Mouse (Mus musculus): ENCODE results near the gene Bcl2a1d. TPM values are rescaled to one million over a fixed set of nuclear protein-coding genes. Genes with fewer than 3 reads are reported as not detected.
"Not testable (repeated sequence)": the region's sequence is repeated elsewhere in the genome, so short reads cannot be mapped to it uniquely, and the experiment has no call there.

Bcl2a1d gene
- polyA plus RNA-seq, 1 experiment from 2014 or later = not detected

- H3K36me3 ChIP-seq (ENCODE audit: control insufficient read depth, insufficient read depth, low read length); H3K27me3 ChIP-seq (ENCODE audit: control insufficient read depth, insufficient read depth, low read length); H3K27ac ChIP-seq (ENCODE audit: low read depth, low read length); H3K9me3 ChIP-seq (ENCODE audit: control insufficient read depth, low read length); H3K4me1 ChIP-seq (ENCODE audit: control insufficient read depth, insufficient read depth, low read length): not testable (repeated sequence)
- peak within 1 kb of the TSS; percentile 19 for H3K4me3 ChIP-seq (ENCODE audit: low read depth, low read length)
- H3K4me2 ChIP-seq = peak within 1 kb of the TSS; percentile 33
- 0 out of 2 replicates have a peak within 1 kb of the TSS, but pooled peaks have one; percentile 18 for H3K9ac ChIP-seq (ENCODE audit: low read length)
- 26% methylated on average over 11 of the region's 12 CpGs for WGBS
- DNase-seq (ENCODE audit: low spot score, missing footprints) = peak; percentile 85
- ATAC-seq (ENCODE audit: low FRiP score) = peak; percentile 53
These were observed 11.7 kb downstream of the Bcl2a1d start, which contains the start of gene Mthfsl for GRCm38 (mm10) chr9:88719989-88720537. Gene Mthfsl (minus strand): TSS chr9:88720296.

GRCm38 (mm10) chr9:88719073-88719921 lies 12.4 kb downstream of the Bcl2a1d start:
- peak overlapping the region; percentile 19 for H3K4me3 ChIP-seq (ENCODE audit: low read depth, low read length)
- not testable (repeated sequence) for H3K27me3 ChIP-seq (ENCODE audit: control insufficient read depth, insufficient read depth, low read length); H3K27ac ChIP-seq (ENCODE audit: low read depth, low read length); H3K4me1 ChIP-seq (ENCODE audit: control insufficient read depth, insufficient read depth, low read length); H3K9me3 ChIP-seq (ENCODE audit: control insufficient read depth, low read length); H3K36me3 ChIP-seq (ENCODE audit: control insufficient read depth, insufficient read depth, low read length)
- DNase-seq (ENCODE audit: low spot score, missing footprints) (peak; percentile 90), ATAC-seq (ENCODE audit: low FRiP score) (peak; percentile 96)
- WGBS = 13% methylated on average over 15 of the region's 46 CpGs
- H3K4me2 ChIP-seq = peak overlapping the region; percentile 30; the same call in 1 of the 2 replicates
- H3K9ac ChIP-seq (ENCODE audit: low read length) = 0 out of 2 replicates have a peak overlapping the region, but pooled peaks have one; percentile 18

- not testable (repeated sequence) for DNase-seq (ENCODE audit: low spot score, missing footprints)
These were observed 13.1 kb downstream of the Bcl2a1d start for GRCm38 (mm10) chr9:88718593-88718992.

GRCm38 (mm10) chr9:88718140-88718539 lies 13.6 kb downstream of the Bcl2a1d start:
- H3K27ac ChIP-seq (ENCODE audit: low read depth, low read length); DNase-seq (ENCODE audit: low spot score, missing footprints); H3K27me3 ChIP-seq (ENCODE audit: control insufficient read depth, insufficient read depth, low read length); H3K4me3 ChIP-seq (ENCODE audit: low read depth, low read length); H3K9me3 ChIP-seq (ENCODE audit: control insufficient read depth, low read length); H3K36me3 ChIP-seq (ENCODE audit: control insufficient read depth, insufficient read depth, low read length); H3K4me2 ChIP-seq; H3K4me1 ChIP-seq (ENCODE audit: control insufficient read depth, insufficient read depth, low read length); H3K9ac ChIP-seq (ENCODE audit: low read length): not testable (repeated sequence)
- peak; percentile 22; the same call in 1 of the 2 replicates for ATAC-seq (ENCODE audit: low FRiP score)
- 14% methylated on average over 2 of the region's 2 CpGs for WGBS

More at GRCm38 (mm10) chr9:88718593-88718992, 13.1 kb downstream of the Bcl2a1d start:
- H3K36me3 ChIP-seq (ENCODE audit: control insufficient read depth, insufficient read depth, low read length); H3K4me1 ChIP-seq (ENCODE audit: control insufficient read depth, insufficient read depth, low read length); H3K9me3 ChIP-seq (ENCODE audit: control insufficient read depth, low read length); H3K4me2 ChIP-seq; H3K27me3 ChIP-seq (ENCODE audit: control insufficient read depth, insufficient read depth, low read length); H3K9ac ChIP-seq (ENCODE audit: low read length); ATAC-seq (ENCODE audit: low FRiP score); H3K27ac ChIP-seq (ENCODE audit: low read depth, low read length); H3K4me3 ChIP-seq (ENCODE audit: low read depth, low read length): not testable (repeated sequence)
- whole genome bisulfite sequencing = 77% methylated on average over 4 of the region's 5 CpGs

- not testable (repeated sequence) for H3K4me2 ChIP-seq; DNase-seq (ENCODE audit: low spot score, missing footprints); H3K27me3 ChIP-seq (ENCODE audit: control insufficient read depth, insufficient read depth, low read length); H3K36me3 ChIP-seq (ENCODE audit: control insufficient read depth, insufficient read depth, low read length); ATAC-seq (ENCODE audit: low FRiP score); H3K9me3 ChIP-seq (ENCODE audit: control insufficient read depth, low read length); H3K27ac ChIP-seq (ENCODE audit: low read depth, low read length); H3K4me1 ChIP-seq (ENCODE audit: control insufficient read depth, insufficient read depth, low read length); H3K4me3 ChIP-seq (ENCODE audit: low read depth, low read length); H3K9ac ChIP-seq (ENCODE audit: low read length)
- WGBS = 85% methylated on average over 5 of the region's 5 CpGs
These were observed 17.2 kb downstream of the Bcl2a1d start for GRCm38 (mm10) chr9:88714515-88714914.

- H3K36me3 ChIP-seq (ENCODE audit: control insufficient read depth, insufficient read depth, low read length); ATAC-seq (ENCODE audit: low FRiP score); H3K4me3 ChIP-seq (ENCODE audit: low read depth, low read length); H3K27ac ChIP-seq (ENCODE audit: low read depth, low read length); H3K4me1 ChIP-seq (ENCODE audit: control insufficient read depth, insufficient read depth, low read length); H3K27me3 ChIP-seq (ENCODE audit: control insufficient read depth, insufficient read depth, low read length); DNase-seq (ENCODE audit: low spot score, missing footprints); H3K9me3 ChIP-seq (ENCODE audit: control insufficient read depth, low read length); H3K9ac ChIP-seq (ENCODE audit: low read length); H3K4me2 ChIP-seq: not testable (repeated sequence)
- 76% methylated on average over 3 of the region's 3 CpGs for WGBS
These were observed 19.5 kb downstream of the Bcl2a1d start for GRCm38 (mm10) chr9:88712164-88712749.

- H3K36me3 ChIP-seq (ENCODE audit: control insufficient read depth, insufficient read depth, low read length); H3K4me2 ChIP-seq; H3K27me3 ChIP-seq (ENCODE audit: control insufficient read depth, insufficient read depth, low read length); H3K4me3 ChIP-seq (ENCODE audit: low read depth, low read length); ATAC-seq (ENCODE audit: low FRiP score); H3K9ac ChIP-seq (ENCODE audit: low read length); H3K9me3 ChIP-seq (ENCODE audit: control insufficient read depth, low read length); H3K4me1 ChIP-seq (ENCODE audit: control insufficient read depth, insufficient read depth, low read length); DNase-seq (ENCODE audit: low spot score, missing footprints); H3K27ac ChIP-seq (ENCODE audit: low read depth, low read length): not testable (repeated sequence)
- 80% methylated on average over 4 of the region's 5 CpGs for WGBS
These were observed 20.7 kb downstream of the Bcl2a1d start for GRCm38 (mm10) chr9:88710910-88711438.

GRCm38 (mm10) chr9:88710439-88710838 lies 21.3 kb downstream of the Bcl2a1d start:
- not testable (repeated sequence) for DNase-seq (ENCODE audit: low spot score, missing footprints); H3K27me3 ChIP-seq (ENCODE audit: control insufficient read depth, insufficient read depth, low read length); H3K4me1 ChIP-seq (ENCODE audit: control insufficient read depth, insufficient read depth, low read length); H3K4me2 ChIP-seq; H3K36me3 ChIP-seq (ENCODE audit: control insufficient read depth, insufficient read depth, low read length); H3K27ac ChIP-seq (ENCODE audit: low read depth, low read length); H3K9ac ChIP-seq (ENCODE audit: low read length); H3K4me3 ChIP-seq (ENCODE audit: low read depth, low read length); H3K9me3 ChIP-seq (ENCODE audit: control insufficient read depth, low read length); ATAC-seq (ENCODE audit: low FRiP score)
- 84% methylated on average over 2 of the region's 2 CpGs for WGBS

GRCm38 (mm10) chr9:88709794-88710193 lies 21.9 kb downstream of the Bcl2a1d start:
- H3K9ac ChIP-seq (ENCODE audit: low read length); H3K4me3 ChIP-seq (ENCODE audit: low read depth, low read length); H3K27ac ChIP-seq (ENCODE audit: low read depth, low read length); ATAC-seq (ENCODE audit: low FRiP score); H3K4me1 ChIP-seq (ENCODE audit: control insufficient read depth, insufficient read depth, low read length); H3K36me3 ChIP-seq (ENCODE audit: control insufficient read depth, insufficient read depth, low read length); H3K27me3 ChIP-seq (ENCODE audit: control insufficient read depth, insufficient read depth, low read length); H3K9me3 ChIP-seq (ENCODE audit: control insufficient read depth, low read length); DNase-seq (ENCODE audit: low spot score, missing footprints); H3K4me2 ChIP-seq: not testable (repeated sequence)
- WGBS = 93% methylated on average over 5 of the region's 5 CpGs
